Mouse (Mus musculus) brown adipose tissue, adult 24 weeks (tissue): ENCODE data around the gene Cisd1. TPM values are rescaled to one million over a fixed set of nuclear protein-coding genes. Genes with fewer than 3 reads are reported as not detected.
"Not testable (repeated sequence)": the region's sequence is repeated elsewhere in the genome, so short reads cannot be mapped to it uniquely, and the experiment has no call there.

ENCODE experiments used
- H3K27ac ChIP-seq: fragments of 200-500 bp; replicated peaks from 2 replicates; pipeline ENCODE4 v1.5.1; 2012; ENCODE audit warnings: low read depth, mild to moderate bottlenecking, low read length
- H3K4me1 ChIP-seq: fragments of 200-500 bp; 2 replicates; pipeline ENCODE4 v1.6.1; 2012; ENCODE audit warnings: low read length, mixed read lengths; ENCODE audit not compliant: control insufficient read depth, insufficient read depth, insufficient read length
- H3K4me3 ChIP-seq: fragments of 200-500 bp; 2 replicates; pipeline ENCODE4 v1.5.1; 2012; ENCODE audit warnings: low read depth, mild to moderate bottlenecking, low read length, moderate library complexity; ENCODE audit not compliant: insufficient read depth
- polyA plus RNA-seq: library from polyadenylated mRNA; stranded (reverse); fragments of >200 nt; gene quantifications from 2 replicates; pipeline ENCODE4 v1.2.4, GENCODE M21; 2012; ENCODE audit not compliant: missing spikeins, insufficient read depth, insufficient read length

Gene Cisd1
- polyA plus RNA-seq = 297 and 314 TPM in 2 replicates

- Histone ChIP-seq H3K27ac (peak within 1 kb of the TSS; percentile 90), H3K4me1 (peaks cover 6% of the 10 kb centered on the region), H3K4me3 (peak within 1 kb of the TSS; percentile 97)
Measured at GRCm38 (mm10) chr10:71344579-71345143, at the start of gene Cisd1. Gene Cisd1, minus strand, starts transcription at chr10:71344954.

DNA sequence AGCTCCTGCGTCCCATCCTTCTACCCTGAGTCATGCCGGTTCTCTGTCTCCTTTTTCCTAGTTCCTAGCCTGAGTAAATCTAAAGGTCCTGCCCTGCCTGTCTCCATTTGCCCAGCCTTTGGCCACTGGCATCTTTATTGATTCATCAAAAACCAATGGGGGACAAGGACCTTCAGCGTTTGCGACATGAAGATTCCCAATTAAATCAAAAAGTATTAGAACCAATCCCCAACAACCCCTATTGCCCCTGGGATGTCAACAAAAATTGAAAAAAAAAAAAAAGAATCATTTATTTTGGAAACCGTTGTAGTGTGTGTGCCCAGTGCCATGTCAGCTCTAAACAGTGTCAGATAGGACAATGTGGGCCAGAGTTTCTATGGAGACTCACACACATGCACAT is 44.6 kb upstream of the Cisd1 start:
- Histone ChIP-seq H3K4me1 (no peaks in the 10 kb centered on the region), H3K4me3 (no peak overlapping the region), H3K27ac (no peak overlapping the region)

- Histone ChIP-seq H3K4me3 (no peak overlapping the region), H3K4me1 (no peaks in the 10 kb centered on the region)
Measured at GRCm38 (mm10) chr10:71384159-71385044, 39.6 kb upstream of the Cisd1 start.

DNA sequence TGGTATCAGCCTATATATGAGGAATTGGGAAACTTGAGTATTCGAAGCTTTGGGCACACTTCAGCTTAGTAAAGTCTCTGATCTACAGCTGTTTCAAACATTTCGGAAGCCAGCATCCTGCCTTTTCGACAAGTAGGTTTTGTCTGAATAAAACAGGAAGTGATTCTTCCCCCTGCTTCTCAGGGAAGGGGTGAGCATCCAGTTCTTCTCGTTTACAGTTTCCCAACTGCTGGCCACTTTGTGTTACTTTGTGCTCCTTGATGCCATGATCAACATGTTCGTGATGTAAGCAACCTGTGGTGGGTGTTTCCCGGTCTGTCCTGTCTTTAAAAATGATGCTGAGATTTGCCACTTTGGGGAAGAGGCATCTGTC is 38.8 kb upstream of the Cisd1 start:
- H3K4me3 ChIP-seq, H3K4me1 ChIP-seq, H3K27ac ChIP-seq: not testable (repeated sequence)

More at GRCm38 (mm10) chr10:71384159-71385044, 39.6 kb upstream of the Cisd1 start:
- H3K27ac ChIP-seq = no peak overlapping the region

DNA sequence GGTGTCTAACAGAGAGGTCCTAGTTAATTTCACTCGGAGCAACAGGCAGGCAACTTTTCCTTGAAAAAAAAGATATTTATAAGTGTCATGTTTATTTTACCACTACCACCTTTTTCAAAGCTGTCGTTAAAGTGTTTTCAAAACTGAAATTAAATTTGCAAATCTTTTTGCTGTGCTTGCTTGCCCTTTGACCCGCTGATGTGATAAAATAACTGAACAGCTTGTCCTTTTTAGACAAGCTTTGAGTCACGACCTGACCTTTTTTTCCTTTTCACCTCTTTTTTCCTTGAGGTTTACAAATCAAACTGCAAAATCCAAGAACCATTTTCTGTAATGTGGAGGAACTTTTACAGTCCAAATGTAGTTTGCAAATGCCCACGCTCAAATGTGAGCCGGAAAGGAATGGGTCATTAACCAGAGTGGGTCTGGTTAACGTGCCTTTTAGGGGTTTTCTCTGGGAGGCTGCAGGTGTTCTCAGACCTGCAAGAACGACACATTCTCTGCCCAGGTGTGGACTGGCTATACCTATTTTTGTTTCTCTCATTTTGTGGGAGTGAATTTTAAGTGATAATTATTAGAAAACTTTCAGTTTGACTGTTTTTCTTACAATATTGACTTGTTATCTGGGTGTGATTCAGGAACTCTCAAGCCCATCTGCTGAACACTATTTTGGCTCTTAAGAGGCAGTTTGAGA is 38.3 kb upstream of the Cisd1 start:
- Histone ChIP-seq H3K4me1 (no peaks in the 10 kb centered on the region), H3K4me3 (no peak overlapping the region), H3K27ac (no peak overlapping the region)

DNA sequence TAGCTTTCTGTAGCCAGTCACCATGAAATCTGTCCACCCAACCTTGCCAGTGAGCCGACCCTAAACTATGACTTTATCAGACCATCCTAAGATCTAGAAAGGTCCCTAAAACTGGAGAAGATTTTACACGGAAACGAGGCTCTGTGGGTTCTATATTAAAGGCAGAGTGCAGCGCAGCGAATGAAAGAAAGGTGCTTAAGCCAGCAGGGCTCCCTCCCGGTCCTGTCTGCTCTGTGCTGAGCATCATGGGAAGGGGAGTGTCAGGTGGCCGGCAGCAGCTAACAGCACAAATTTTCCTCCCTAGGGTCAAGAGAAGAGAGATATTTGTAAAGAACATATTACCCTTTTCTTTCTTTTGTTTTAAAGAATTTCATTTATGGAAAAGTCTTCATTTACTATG is 37.4 kb upstream of the Cisd1 start:
- H3K27ac ChIP-seq = no peak overlapping the region
- no peak overlapping the region for H3K4me3 ChIP-seq
- H3K4me1 ChIP-seq = no peaks in the 10 kb centered on the region

GRCm38 (mm10) chr10:71381471-71382033 is 36.8 kb upstream of the Cisd1 start:
- Histone ChIP-seq H3K27ac (no peak overlapping the region), H3K4me3 (no peak overlapping the region), H3K4me1 (no peaks in the 10 kb centered on the region)

GRCm38 (mm10) chr10:71380406-71380805 is 35.7 kb upstream of the Cisd1 start:
- H3K27ac ChIP-seq = no peak overlapping the region
- H3K4me1 ChIP-seq = no peaks in the 10 kb centered on the region; the same call in 1 of the 2 replicates
- no peak overlapping the region for H3K4me3 ChIP-seq

DNA sequence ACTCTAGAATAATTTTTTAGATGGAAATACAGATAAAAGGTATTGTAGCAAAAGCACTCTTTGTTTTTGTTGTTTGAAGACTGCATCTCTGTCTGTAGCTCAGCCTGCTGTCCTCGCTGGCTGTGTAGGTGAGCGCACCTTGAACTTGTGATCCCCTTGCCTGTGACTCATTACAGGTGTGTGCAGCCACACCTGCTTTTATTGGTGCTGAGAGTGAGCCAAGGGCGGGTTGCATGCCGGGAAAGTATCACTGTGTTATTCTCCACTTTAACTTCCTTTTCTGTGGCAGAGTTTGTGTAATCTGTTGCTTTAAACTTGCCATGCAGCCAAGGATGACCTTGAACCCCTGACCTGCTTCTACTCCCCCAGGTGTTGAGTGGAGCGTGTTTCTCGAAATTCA is 31.3 kb upstream of the Cisd1 start:
- Histone ChIP-seq H3K27ac (no peak overlapping the region), H3K4me1 (peaks cover 2% of the 10 kb centered on the region), H3K4me3 (no peak overlapping the region)

DNA sequence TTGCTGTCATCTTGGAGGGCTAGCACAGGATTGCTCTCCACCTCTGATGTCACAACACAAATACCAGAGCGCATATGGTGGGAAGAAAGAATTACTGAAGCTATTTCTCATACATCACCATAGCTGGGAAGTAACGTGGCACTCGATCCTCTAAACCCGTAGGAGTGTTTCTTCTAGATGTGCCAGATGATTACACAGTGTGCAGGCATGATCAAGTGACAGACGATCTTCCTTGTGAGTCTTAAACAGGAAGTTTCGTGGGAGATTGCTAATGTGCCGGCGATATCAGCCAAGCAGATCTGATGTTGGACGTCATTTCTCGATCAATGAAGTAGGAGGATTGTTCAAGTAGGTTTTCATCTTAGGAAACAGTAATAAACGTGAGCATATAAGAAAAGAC is 29.0 kb upstream of the Cisd1 start:
- Histone ChIP-seq H3K4me1 (peaks cover 2% of the 10 kb centered on the region), H3K4me3 (no peak overlapping the region), H3K27ac (no peak overlapping the region)

DNA sequence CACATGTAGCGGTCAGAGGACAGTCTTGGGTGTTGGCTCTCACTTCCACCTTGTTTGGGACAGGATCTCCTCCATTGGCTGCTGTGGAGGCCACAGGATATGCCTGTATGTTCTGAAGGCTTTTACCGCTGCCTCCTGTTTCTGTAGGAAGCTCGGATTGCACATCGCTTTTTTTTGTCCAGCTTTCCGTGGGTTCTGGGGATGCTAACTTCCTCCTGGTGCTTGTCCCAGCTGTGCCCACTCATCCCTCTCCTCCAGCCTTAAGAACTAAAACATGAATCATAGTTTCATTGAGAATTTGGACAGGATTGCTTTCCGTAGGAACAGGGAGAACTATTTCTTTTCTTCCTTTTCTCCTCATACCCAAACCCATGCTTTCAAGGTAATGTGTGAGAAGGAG is 27.1 kb upstream of the Cisd1 start:
- Histone ChIP-seq H3K27ac (no peak overlapping the region), H3K4me3 (no peak overlapping the region), H3K4me1 (peaks cover 2% of the 10 kb centered on the region)

- H3K27ac ChIP-seq = no peak overlapping the region
- no peak overlapping the region for H3K4me3 ChIP-seq
- H3K4me1 ChIP-seq = peaks cover 2% of the 10 kb centered on the region
Measured at GRCm38 (mm10) chr10:71369466-71369865, 24.7 kb upstream of the Cisd1 start.

DNA sequence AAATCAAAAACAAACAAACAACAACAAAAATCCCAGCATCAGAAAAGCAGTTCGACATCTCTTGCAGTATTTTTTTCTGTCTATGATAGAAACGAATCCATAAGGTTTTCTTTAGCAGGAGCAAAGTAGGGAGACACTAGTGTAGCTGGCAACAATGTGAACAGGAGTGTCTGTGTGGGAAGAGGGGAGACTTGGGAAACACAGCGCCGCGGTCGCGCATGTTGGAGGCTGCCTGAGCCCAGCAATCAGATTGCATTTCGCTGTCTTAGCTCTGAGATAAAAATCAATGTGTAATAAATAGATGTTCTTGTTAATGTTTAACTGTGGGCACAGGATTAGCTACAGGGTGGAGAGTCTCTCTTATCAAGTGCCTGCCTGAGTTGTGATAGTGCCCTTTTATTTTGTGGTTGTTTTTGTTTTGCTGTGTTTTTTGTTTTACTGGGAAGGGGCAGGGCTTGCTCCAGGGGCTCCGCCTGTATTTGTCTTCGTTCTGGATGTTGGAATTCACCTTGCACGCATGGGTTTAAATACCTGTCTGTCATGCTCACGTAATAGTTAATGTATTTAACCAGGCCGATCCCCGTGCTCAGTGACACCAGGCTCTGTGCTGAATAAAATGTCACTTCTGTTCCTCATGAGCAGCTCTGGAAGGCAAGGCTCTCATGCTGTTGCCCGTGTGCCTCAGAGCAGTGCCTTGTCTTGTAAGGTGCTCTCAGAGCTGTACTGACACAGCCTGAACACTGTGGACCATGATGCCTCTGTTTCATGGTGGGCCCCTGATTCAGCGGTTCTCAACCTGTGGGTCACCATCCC is 23.6 kb upstream of the Cisd1 start:
- H3K4me1 ChIP-seq = no peaks in the 10 kb centered on the region; the same call in 1 of the 2 replicates

GRCm38 (mm10) chr10:71363858-71364257 is 19.1 kb upstream of the Cisd1 start:
- Histone ChIP-seq H3K27ac (no peak overlapping the region), H3K4me1 (peaks cover 2% of the 10 kb centered on the region; the same call in 1 of the 2 replicates), H3K4me3 (no peak overlapping the region)

More for the DNA sequence above, 23.6 kb upstream of the Cisd1 start:
- Histone ChIP-seq H3K27ac (no peak overlapping the region), H3K4me3 (no peak overlapping the region)
